Mouse (Mus musculus): Measurements from ENCODE around the gene Arpc5l. TPM values are rescaled to one million over a fixed set of nuclear protein-coding genes. Genes with fewer than 3 reads are reported as not detected.
A peak's percentile ranks its signal among the peaks of the same experiment; 100 is the strongest.

Arpc5l gene
- polyA plus RNA-seq, 1 experiment from 2014 or later = 82.8 TPM

DNA sequence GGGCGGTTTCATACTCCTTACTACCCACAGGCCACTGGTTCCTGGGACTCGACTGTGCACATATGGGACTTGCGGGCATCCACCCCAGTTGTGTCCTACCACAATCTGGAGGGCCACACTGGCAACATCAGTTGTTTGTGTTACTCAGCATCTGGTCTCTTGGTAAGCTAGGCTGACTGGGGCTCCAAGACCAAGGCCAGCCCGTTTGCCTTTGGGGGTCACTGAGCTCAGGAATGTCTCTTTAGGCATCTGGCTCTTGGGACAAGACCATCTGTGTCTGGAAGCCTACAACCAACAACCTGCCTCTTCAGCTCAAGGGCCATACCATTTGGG lies 4.6 kb upstream of the Arpc5l start:
- peaks cover 12 to 22% of the 10 kb centered on the region in 2 experiments for H3K4me1 ChIP-seq (ENCODE audit: control insufficient read depth in 2 of 2, insufficient read depth in 2 of 2, low read length in 2 of 2)
- H3K4me2 ChIP-seq (ENCODE audit: low read length) = no peak overlapping the region
- ATAC-seq (ENCODE audit: insufficient number of reproducible peaks, insufficient read depth, low FRiP score, low read depth) = no peak
- H3K9me3 ChIP-seq (ENCODE audit: control insufficient read depth, low read length) = no peaks in the 10 kb centered on the region
- H3K27ac ChIP-seq (replicated peaks in 1 of 2; ENCODE audit: control insufficient read depth in 1 of 2, insufficient read depth in 1 of 2, low read depth in 2 of 2, low read length in 2 of 2) = no peak overlapping the region
- no peak overlapping the region for H3K9ac ChIP-seq (ENCODE audit: low read length)
- H3K4me3 ChIP-seq (ENCODE audit: control insufficient read depth in 1 of 2, insufficient read depth in 1 of 2, low read depth in 1 of 2, low read length in 2 of 2) = no peak overlapping the region
- H3K27me3 ChIP-seq (ENCODE audit: control insufficient read depth, insufficient read depth, low read length) = no peaks in the 10 kb centered on the region
- 83% methylated on average over 4 of the region's 4 CpGs for WGBS
- H3K36me3 ChIP-seq (ENCODE audit: control insufficient read depth, insufficient read depth, low read length) = peaks cover 47% of the 10 kb centered on the region

GRCm38 (mm10) chr2:39001866-39002265 lies 3.3 kb upstream of the Arpc5l start:
- no peaks in the 10 kb centered on the region for H3K27me3 ChIP-seq (ENCODE audit: control insufficient read depth, insufficient read depth, low read length)
- 72% methylated on average over 3 of the region's 3 CpGs for WGBS
- no peak overlapping the region for H3K4me3 ChIP-seq (ENCODE audit: control insufficient read depth in 1 of 2, insufficient read depth in 1 of 2, low read depth in 1 of 2, low read length in 2 of 2)
- no peak overlapping the region for H3K27ac ChIP-seq (replicated peaks in 1 of 2; ENCODE audit: control insufficient read depth in 1 of 2, insufficient read depth in 1 of 2, low read depth in 2 of 2, low read length in 2 of 2)
- no peak for ATAC-seq (ENCODE audit: insufficient number of reproducible peaks, insufficient read depth, low FRiP score, low read depth)
- peaks cover 47% of the 10 kb centered on the region for H3K36me3 ChIP-seq (ENCODE audit: control insufficient read depth, insufficient read depth, low read length)
- H3K4me1 ChIP-seq (ENCODE audit: control insufficient read depth in 2 of 2, insufficient read depth in 2 of 2, low read length in 2 of 2) = peaks cover 12 to 26% of the 10 kb centered on the region in 2 experiments
- H3K9ac ChIP-seq (ENCODE audit: low read length) = no peak overlapping the region
- H3K4me2 ChIP-seq (ENCODE audit: low read length) = no peak overlapping the region
- no peaks in the 10 kb centered on the region for H3K9me3 ChIP-seq (ENCODE audit: control insufficient read depth, low read length)

DNA sequence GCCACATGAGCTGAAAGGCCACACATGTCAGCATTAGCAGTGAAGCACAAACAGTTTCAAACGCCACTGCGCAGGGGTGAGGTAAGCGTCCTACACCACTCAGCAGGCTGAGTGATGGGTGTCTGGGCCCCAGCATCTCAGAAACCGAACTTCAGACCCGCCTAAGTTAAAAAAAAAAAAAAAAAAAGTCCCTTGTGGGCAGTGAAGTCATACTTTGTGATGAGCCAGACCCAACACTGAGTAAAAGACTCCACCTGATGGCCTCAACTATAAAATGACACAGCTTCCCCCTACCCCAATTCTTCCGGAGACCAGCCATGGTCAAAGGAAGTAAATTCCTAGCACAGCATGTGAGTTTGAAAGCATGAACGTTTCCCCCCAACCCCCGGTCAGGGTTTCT lies 2.0 kb upstream of the Arpc5l start:
- Histone ChIP-seq H3K27me3 (ENCODE audit: control insufficient read depth, insufficient read depth, low read length) (no peaks in the 10 kb centered on the region), H3K27ac (replicated peaks in 1 of 2; ENCODE audit: control insufficient read depth in 1 of 2, insufficient read depth in 1 of 2, low read depth in 2 of 2, low read length in 2 of 2) (no peak overlapping the region), H3K9me3 (ENCODE audit: control insufficient read depth, low read length) (no peaks in the 10 kb centered on the region), H3K9ac (ENCODE audit: low read length) (peak overlapping the region; percentile 94), H3K4me1 (ENCODE audit: control insufficient read depth in 2 of 2, insufficient read depth in 2 of 2, low read length in 2 of 2) (peaks cover 7 to 26% of the 10 kb centered on the region in 2 experiments), H3K4me3 (ENCODE audit: control insufficient read depth in 1 of 2, insufficient read depth in 1 of 2, low read depth in 1 of 2, low read length in 2 of 2) (peak overlapping the region in 1 of 2 experiments; percentile 89; a peak in 1 of 4 replicates), H3K36me3 (ENCODE audit: control insufficient read depth, insufficient read depth, low read length) (peaks cover 47% of the 10 kb centered on the region), H3K4me2 (ENCODE audit: low read length) (peak overlapping the region; percentile 98)
- 48% methylated on average over 8 of the region's 8 CpGs for WGBS
- ATAC-seq (ENCODE audit: insufficient number of reproducible peaks, insufficient read depth, low FRiP score, low read depth) = no peak

- peak overlapping the region; percentile 94 for H3K9ac ChIP-seq (ENCODE audit: low read length)
- no peaks in the 10 kb centered on the region for H3K27me3 ChIP-seq (ENCODE audit: control insufficient read depth, insufficient read depth, low read length)
- peak overlapping the region; percentile 64 to 89; a peak in 3 of 4 replicates for H3K4me3 ChIP-seq (ENCODE audit: control insufficient read depth in 1 of 2, insufficient read depth in 1 of 2, low read depth in 1 of 2, low read length in 2 of 2)
- peaks cover 47% of the 10 kb centered on the region for H3K36me3 ChIP-seq (ENCODE audit: control insufficient read depth, insufficient read depth, low read length)
- H3K9me3 ChIP-seq (ENCODE audit: control insufficient read depth, low read length) = no peaks in the 10 kb centered on the region
- WGBS = 62% methylated on average over 5 of the region's 5 CpGs
- H3K4me2 ChIP-seq (ENCODE audit: low read length) = peak overlapping the region; percentile 98
- no peak overlapping the region for H3K27ac ChIP-seq (replicated peaks in 1 of 2; ENCODE audit: control insufficient read depth in 1 of 2, insufficient read depth in 1 of 2, low read depth in 2 of 2, low read length in 2 of 2)
- ATAC-seq (ENCODE audit: insufficient number of reproducible peaks, insufficient read depth, low FRiP score, low read depth) = no peak
- peaks cover 7 to 26% of the 10 kb centered on the region in 2 experiments for H3K4me1 ChIP-seq (ENCODE audit: control insufficient read depth in 2 of 2, insufficient read depth in 2 of 2, low read length in 2 of 2)
These were observed 1.6 kb upstream of the Arpc5l start for GRCm38 (mm10) chr2:39003512-39003911.

DNA sequence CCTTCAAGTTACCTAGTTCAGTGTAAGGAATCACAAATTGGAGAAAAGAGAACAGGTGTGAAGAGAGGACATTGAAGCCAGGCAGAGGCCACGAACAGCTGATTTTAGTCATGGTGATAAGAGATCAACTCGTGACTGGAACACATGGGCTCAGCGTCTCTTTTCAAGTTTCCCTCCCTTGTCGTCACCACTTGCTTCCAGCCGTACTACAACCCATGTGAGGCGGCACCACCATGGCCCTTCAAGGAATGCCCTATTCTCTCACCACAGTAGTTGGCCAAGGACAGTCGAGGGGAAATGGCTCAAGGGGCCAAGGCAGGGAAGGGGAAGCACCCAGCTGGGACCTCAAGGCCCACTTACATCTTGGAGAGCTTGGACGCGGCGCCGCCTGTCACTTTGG lies 776 bp upstream of the Arpc5l start:
- ATAC-seq (ENCODE audit: insufficient number of reproducible peaks, insufficient read depth, low FRiP score, low read depth) = no peak
- Histone ChIP-seq H3K4me1 (ENCODE audit: control insufficient read depth in 2 of 2, insufficient read depth in 2 of 2, low read length in 2 of 2) (peaks cover 11 to 33% of the 10 kb centered on the region in 2 experiments), H3K9ac (ENCODE audit: low read length) (peak overlapping the region; percentile 94), H3K4me2 (ENCODE audit: low read length) (peak overlapping the region; percentile 98), H3K27me3 (ENCODE audit: control insufficient read depth, insufficient read depth, low read length) (no peaks in the 10 kb centered on the region), H3K9me3 (ENCODE audit: control insufficient read depth, low read length) (no peaks in the 10 kb centered on the region), H3K27ac (replicated peaks in 1 of 2; ENCODE audit: control insufficient read depth in 1 of 2, insufficient read depth in 1 of 2, low read depth in 2 of 2, low read length in 2 of 2) (peak overlapping the region; percentile 43 to 72; a peak in 3 of 4 replicates), H3K4me3 (ENCODE audit: control insufficient read depth in 1 of 2, insufficient read depth in 1 of 2, low read depth in 1 of 2, low read length in 2 of 2) (peak overlapping the region; percentile 64 to 89), H3K36me3 (ENCODE audit: control insufficient read depth, insufficient read depth, low read length) (peaks cover 47% of the 10 kb centered on the region)
- under 1% methylated on average over 11 of the region's 11 CpGs for WGBS

DNA sequence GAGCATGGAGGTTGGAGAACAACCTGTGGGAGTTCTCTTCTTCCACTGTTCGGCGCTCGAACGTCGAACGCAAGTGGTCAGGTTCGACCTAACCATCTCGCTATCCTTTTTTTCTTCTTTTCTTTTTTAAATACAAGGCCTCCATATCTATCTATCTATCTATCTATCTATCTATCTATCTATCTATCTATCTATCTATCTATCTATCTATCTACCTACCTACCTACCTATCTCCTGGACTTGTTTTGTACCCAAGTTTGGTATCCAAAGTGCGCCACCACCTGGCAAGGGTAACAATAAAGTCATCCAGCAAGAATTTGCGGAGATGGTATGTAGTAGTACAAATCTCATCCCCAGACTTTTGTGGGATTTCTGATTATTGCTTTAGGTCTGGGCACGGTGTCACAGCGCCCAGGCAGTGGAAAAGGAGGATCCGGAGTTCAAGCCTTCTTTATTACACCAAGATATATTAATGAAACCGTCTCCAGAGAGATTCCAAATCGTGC lies 479 bp downstream of the Arpc5l start, which contains the start of gene Rpl35:
TSS of gene Rpl35 (minus strand) at position 51 of the 506 bp plus-strand sequence.
- Histone ChIP-seq H3K9me3 (ENCODE audit: control insufficient read depth, low read length) (no peaks in the 10 kb centered on the region), H3K27ac (replicated peaks in 1 of 2; ENCODE audit: control insufficient read depth in 1 of 2, insufficient read depth in 1 of 2, low read depth in 2 of 2, low read length in 2 of 2) (peak within 1 kb of the TSS; percentile 63 to 72), H3K4me2 (ENCODE audit: low read length) (peak within 1 kb of the TSS; percentile 98), H3K9ac (ENCODE audit: low read length) (peak within 1 kb of the TSS; percentile 94), H3K27me3 (ENCODE audit: control insufficient read depth, insufficient read depth, low read length) (no peaks in the 10 kb centered on the region), H3K4me1 (ENCODE audit: control insufficient read depth in 2 of 2, insufficient read depth in 2 of 2, low read length in 2 of 2) (peaks cover 11 to 37% of the 10 kb centered on the region in 2 experiments), H3K4me3 (ENCODE audit: control insufficient read depth in 1 of 2, insufficient read depth in 1 of 2, low read depth in 1 of 2, low read length in 2 of 2) (peak within 1 kb of the TSS; percentile 64 to 89), H3K36me3 (ENCODE audit: control insufficient read depth, insufficient read depth, low read length) (peaks cover 35% of the 10 kb centered on the region)
- WGBS = 11% methylated on average over 15 of the region's 15 CpGs
- no peak for ATAC-seq (ENCODE audit: insufficient number of reproducible peaks, insufficient read depth, low FRiP score, low read depth)

DNA sequence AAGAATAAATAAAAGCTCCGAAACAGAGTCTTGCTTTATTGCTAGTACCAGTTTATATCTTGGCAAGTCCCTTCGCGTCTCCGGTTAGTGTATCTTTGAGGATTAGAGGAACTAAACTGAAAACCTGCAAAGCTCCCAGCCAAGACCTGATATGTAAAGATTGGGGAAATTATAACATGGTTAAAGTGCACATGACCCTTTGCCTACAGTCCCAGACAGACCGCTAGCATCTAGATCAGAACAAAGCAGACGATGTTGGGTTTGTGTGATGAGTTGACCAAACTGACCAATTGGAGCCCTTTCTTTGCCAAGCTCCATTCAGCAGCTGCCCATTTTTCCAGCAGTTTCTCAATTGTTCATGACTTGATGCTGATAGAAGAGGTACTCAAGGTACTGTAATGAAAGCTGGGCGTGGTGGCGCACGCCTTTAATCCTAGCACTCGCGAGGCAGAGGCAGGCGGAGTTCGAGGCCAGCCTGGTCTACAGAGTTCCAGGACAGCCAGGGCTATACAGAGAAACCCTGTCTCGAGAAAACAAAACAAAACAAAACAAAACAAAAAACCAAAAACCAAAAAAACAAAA lies 1.1 kb downstream of the Arpc5l start:
- H3K9me3 ChIP-seq (ENCODE audit: control insufficient read depth, low read length) = no peaks in the 10 kb centered on the region
- 86% methylated on average over 14 of the region's 14 CpGs for WGBS
- H3K4me1 ChIP-seq (ENCODE audit: control insufficient read depth in 2 of 2, insufficient read depth in 2 of 2, low read length in 2 of 2) = peaks cover 13 to 40% of the 10 kb centered on the region in 2 experiments
- peak overlapping the region; percentile 94; the same call in 1 of the 2 replicates for H3K9ac ChIP-seq (ENCODE audit: low read length)
- H3K27me3 ChIP-seq (ENCODE audit: control insufficient read depth, insufficient read depth, low read length) = no peaks in the 10 kb centered on the region
- peak overlapping the region in 1 of 2 experiments; percentile 89; a peak in 2 of 4 replicates for H3K4me3 ChIP-seq (ENCODE audit: control insufficient read depth in 1 of 2, insufficient read depth in 1 of 2, low read depth in 1 of 2, low read length in 2 of 2)
- H3K36me3 ChIP-seq (ENCODE audit: control insufficient read depth, insufficient read depth, low read length) = peaks cover 29% of the 10 kb centered on the region
- no peak for ATAC-seq (ENCODE audit: insufficient number of reproducible peaks, insufficient read depth, low FRiP score, low read depth)
- H3K27ac ChIP-seq (replicated peaks in 1 of 2; ENCODE audit: control insufficient read depth in 1 of 2, insufficient read depth in 1 of 2, low read depth in 2 of 2, low read length in 2 of 2) = no peak overlapping the region
- peak overlapping the region; percentile 98 for H3K4me2 ChIP-seq (ENCODE audit: low read length)

All from heart, embryonic 14.5 days (tissue).